Mouse (Mus musculus): ENCODE data around the gene Cyp2j9. TPM values are rescaled to one million over a fixed set of nuclear protein-coding genes. Genes with fewer than 3 reads are reported as not detected.
A peak's percentile ranks its signal among the peaks of the same experiment; 100 is the strongest.
"Not testable (repeated sequence)": the region's sequence is repeated elsewhere in the genome, so short reads cannot be mapped to it uniquely, and the experiment has no call there.

Gene Cyp2j9
- 4.2 and 4.4 TPM in 2 replicates for polyA plus RNA-seq (2015; fragmentation: Nextera tagmentation; extraction: Ambion mirVana)

DNA sequence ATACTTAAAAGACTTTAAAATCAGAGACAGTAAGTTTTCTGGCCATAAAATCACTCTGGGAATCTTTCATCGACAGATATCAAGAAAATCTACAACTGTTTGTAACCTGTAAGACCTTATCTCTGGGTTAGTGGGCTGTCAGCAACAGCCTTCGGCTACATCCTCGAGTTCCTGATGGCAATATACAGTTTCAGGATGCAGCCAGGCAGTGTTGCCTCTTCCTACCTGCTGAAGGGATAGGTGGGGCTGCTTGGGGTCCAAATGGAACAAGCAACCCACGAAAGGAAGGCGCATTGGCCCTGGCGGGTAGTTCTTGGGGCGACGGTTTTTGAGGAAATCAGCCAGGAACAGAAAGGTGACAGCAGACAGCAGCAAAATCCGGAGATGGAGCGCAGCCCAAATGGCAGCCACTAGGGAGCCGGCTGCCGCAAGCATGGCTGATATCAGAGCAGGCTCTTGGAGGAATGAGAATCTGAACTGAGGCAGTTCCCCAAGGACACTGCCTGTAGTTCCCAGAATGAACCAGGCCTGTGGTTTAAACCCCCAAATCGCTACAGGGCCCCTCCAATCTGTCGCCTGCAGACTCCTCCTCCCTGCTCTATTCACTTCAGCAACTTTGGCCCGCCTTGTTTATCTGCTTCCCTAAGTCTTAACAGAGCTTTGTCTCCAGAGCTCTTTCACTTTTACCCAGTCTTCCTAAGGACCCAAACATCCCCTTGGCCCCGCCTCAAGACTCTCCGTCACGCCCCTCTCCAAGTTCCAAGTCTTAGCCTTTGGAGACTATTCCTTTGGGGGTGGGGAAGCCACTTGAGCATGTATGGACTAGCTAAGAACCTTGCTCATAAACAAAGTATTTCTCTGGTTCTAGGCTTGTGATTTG is at the start of gene Cyp2j9:
TSS of gene Cyp2j9 (minus strand) at position 668 of the 880 bp plus-strand sequence.
- no peaks in the 10 kb centered on the region for H3K27me3 ChIP-seq (ENCODE audit: control insufficient read depth, insufficient read depth, low read depth, low read length)
- no peaks in the 10 kb centered on the region for H3K36me3 ChIP-seq (ENCODE audit: control insufficient read depth, insufficient read depth, low read length)
- peak within 1 kb of the TSS; percentile 75 for H3K4me2 ChIP-seq (ENCODE audit: low read depth, low read length)
- peak within 1 kb of the TSS; percentile 93 for H3K27ac ChIP-seq (ENCODE audit: low read length)
- peaks cover 6% of the 10 kb centered on the region; the same call in 1 of the 2 replicates for H3K4me1 ChIP-seq (replicated peaks; ENCODE audit: control insufficient read depth, insufficient read depth, low read length)
- H3K9ac ChIP-seq (ENCODE audit: low read length), result peak within 1 kb of the TSS; percentile 67
- H3K9me3 ChIP-seq (ENCODE audit: control insufficient read depth, low read length), result no peaks in the 10 kb centered on the region
- WGBS, result 3% methylated on average over 18 of the region's 18 CpGs
- peak within 1 kb of the TSS; percentile 62 for H3K4me3 ChIP-seq (ENCODE audit: low read length)
- ATAC-seq (ENCODE audit: low read depth), result peak; percentile 98

DNA sequence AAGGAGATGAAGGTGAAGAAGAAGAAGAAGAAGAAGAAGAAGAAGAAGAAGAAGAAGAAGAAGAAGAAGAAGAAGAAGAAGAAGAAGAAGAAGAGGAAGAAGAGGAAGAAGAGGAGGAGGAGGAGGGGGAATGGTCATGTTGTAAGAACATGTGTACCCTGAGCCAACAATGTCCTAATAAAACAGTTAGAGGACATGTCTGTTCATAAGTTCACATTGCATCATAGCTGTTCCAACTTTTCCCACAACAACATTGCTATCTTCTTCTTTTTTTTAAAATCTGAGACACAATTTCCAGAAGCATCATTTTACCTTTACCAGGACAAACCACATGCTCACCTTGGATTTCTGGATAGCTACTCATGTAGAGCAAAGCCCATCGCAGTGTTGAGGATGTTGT is 44.1 kb upstream of the Cyp2j9 start:
- Histone ChIP-seq H3K4me1 (replicated peaks; ENCODE audit: control insufficient read depth, insufficient read depth, low read length) (no peaks in the 10 kb centered on the region), H3K9ac (ENCODE audit: low read length) (no peak overlapping the region), H3K27me3 (ENCODE audit: control insufficient read depth, insufficient read depth, low read depth, low read length) (no peaks in the 10 kb centered on the region), H3K9me3 (ENCODE audit: control insufficient read depth, low read length) (no peaks in the 10 kb centered on the region), H3K27ac (ENCODE audit: low read length) (no peak overlapping the region), H3K4me2 (ENCODE audit: low read depth, low read length) (no peak overlapping the region), H3K36me3 (ENCODE audit: control insufficient read depth, insufficient read depth, low read length) (no peaks in the 10 kb centered on the region), H3K4me3 (ENCODE audit: low read length) (no peak overlapping the region)
- no peak for ATAC-seq (ENCODE audit: low read depth)
- 76% methylated on average over 1 of the region's 1 CpGs for WGBS

DNA sequence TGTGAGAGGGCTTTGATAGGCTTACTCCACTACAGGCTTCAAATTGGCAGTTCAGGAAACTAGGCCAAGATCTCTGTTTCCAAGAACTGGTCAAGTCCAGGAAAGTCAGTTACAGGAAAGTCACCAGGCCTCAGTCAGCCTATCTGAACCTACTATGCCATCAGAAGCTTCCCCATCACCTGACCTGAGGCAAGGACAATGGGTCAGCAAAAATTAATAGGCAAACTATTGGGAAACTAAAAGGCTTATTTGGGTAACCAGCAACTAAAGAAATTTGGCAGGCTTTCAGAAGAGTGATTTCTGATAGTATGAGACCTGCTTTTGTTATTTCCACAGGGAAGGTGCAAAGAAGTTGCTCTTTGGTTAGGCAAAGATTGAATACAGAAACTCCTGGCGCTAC is 31.1 kb upstream of the Cyp2j9 start:
- Histone ChIP-seq H3K27ac (ENCODE audit: low read length) (no peak overlapping the region), H3K9ac (ENCODE audit: low read length) (no peak overlapping the region), H3K9me3 (ENCODE audit: control insufficient read depth, low read length) (0 out of 2 replicates have a peak, but pooled peaks cover 2% of the 10 kb centered on the region), H3K4me3 (ENCODE audit: low read length) (no peak overlapping the region), H3K36me3 (ENCODE audit: control insufficient read depth, insufficient read depth, low read length) (no peaks in the 10 kb centered on the region), H3K27me3 (ENCODE audit: control insufficient read depth, insufficient read depth, low read depth, low read length) (no peaks in the 10 kb centered on the region), H3K4me2 (ENCODE audit: low read depth, low read length) (no peak overlapping the region), H3K4me1 (replicated peaks; ENCODE audit: control insufficient read depth, insufficient read depth, low read length) (no peaks in the 10 kb centered on the region)
- no peak for ATAC-seq (ENCODE audit: low read depth)
- 85% methylated on average over 1 of the region's 1 CpGs for WGBS

DNA sequence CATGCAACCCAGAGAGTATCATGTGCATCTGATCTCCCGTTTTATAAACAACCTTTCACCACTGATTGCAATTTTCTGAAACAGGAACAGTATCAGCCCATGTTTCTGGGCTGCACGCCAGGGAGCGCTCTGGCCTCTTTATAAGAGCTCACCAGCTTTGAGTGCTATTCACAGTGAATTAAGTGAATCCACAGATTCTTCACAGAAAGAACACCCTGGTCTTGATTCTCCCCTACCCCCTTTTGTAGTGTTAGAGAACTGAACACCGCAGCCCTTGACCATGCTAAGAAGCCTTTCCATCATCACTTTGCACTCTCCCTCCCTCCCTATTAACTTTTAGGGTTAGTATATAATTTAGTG is 393 bp upstream of the Cyp2j9 start:
- no peaks in the 10 kb centered on the region for H3K9me3 ChIP-seq (ENCODE audit: control insufficient read depth, low read length)
- peak overlapping the region; percentile 75 for H3K4me2 ChIP-seq (ENCODE audit: low read depth, low read length)
- H3K36me3 ChIP-seq (ENCODE audit: control insufficient read depth, insufficient read depth, low read length), result no peaks in the 10 kb centered on the region
- H3K4me1 ChIP-seq (replicated peaks; ENCODE audit: control insufficient read depth, insufficient read depth, low read length), result peaks cover 6% of the 10 kb centered on the region; the same call in 1 of the 2 replicates
- peak overlapping the region; percentile 62 for H3K4me3 ChIP-seq (ENCODE audit: low read length)
- H3K27ac ChIP-seq (ENCODE audit: low read length), result peak overlapping the region; percentile 93
- ATAC-seq (ENCODE audit: low read depth), result peak; percentile 89
- 19% methylated on average over 4 of the region's 4 CpGs for WGBS
- H3K27me3 ChIP-seq (ENCODE audit: control insufficient read depth, insufficient read depth, low read depth, low read length), result no peaks in the 10 kb centered on the region
- H3K9ac ChIP-seq (ENCODE audit: low read length), result peak overlapping the region; percentile 67; the same call in 1 of the 2 replicates

DNA sequence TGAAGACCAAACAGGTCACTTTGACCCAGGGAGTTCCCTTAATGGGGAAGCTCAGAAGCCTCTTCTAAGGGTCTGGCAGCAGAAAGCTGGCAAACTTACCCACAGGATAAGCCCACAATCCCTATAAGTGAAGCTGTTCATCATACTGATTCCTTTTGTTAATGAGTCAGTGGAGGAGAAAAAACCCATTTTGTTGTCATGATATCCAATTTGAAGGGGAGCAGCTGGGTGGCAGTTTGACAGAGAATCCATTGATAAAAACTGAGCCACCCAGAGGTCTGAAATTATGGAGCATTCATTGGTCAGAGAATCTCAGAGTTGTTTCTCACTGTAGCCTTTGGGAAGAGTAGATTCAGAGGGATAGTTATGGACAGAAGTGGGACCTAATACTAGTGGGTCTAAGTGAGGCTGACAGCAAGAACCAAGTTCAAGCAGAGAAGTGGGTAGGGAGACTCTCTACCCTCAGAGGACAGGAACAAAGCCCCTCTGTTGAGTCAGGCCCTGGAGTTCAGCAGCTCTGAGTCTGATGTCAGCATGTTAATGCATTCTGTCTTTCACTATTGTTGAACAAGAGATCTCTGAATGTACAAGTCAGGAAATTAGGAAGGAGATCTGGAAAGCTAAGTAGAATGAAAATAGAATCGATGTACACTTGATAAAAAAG is 9.8 kb downstream of the Cyp2j9 start:
- ATAC-seq (ENCODE audit: low read depth), result no peak
- Histone ChIP-seq H3K9me3 (ENCODE audit: control insufficient read depth, low read length) (no peaks in the 10 kb centered on the region), H3K27ac (ENCODE audit: low read length) (no peak overlapping the region), H3K27me3 (ENCODE audit: control insufficient read depth, insufficient read depth, low read depth, low read length) (no peaks in the 10 kb centered on the region), H3K4me1 (replicated peaks; ENCODE audit: control insufficient read depth, insufficient read depth, low read length) (no peaks in the 10 kb centered on the region), H3K4me3 (ENCODE audit: low read length) (no peak overlapping the region), H3K4me2 (ENCODE audit: low read depth, low read length) (no peak overlapping the region), H3K36me3 (ENCODE audit: control insufficient read depth, insufficient read depth, low read length) (no peaks in the 10 kb centered on the region), H3K9ac (ENCODE audit: low read length) (no peak overlapping the region)
- 74% methylated on average over 1 of the region's 1 CpGs for WGBS

DNA sequence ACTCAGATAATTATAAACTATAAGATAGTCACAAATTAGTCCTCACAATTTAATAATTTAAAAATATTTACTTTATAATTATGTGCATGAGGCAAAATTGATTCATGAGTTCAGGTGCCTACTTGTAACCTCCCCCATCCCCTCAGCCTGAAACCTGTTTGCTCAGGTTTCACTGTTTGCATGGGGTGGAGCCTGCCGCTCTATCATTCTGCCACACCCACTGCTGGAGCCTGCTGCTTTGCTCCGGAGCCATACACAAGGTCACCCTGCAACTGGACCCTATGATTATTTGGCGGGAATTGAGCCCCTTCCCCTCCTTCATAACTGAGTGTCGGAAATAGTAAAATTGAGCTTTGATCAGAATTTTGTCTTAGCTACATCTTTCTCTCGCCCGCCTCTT is 11.0 kb downstream of the Cyp2j9 start:
- not testable (repeated sequence) for H3K4me3 ChIP-seq (ENCODE audit: low read length); H3K27ac ChIP-seq (ENCODE audit: low read length); H3K9me3 ChIP-seq (ENCODE audit: control insufficient read depth, low read length); H3K4me2 ChIP-seq (ENCODE audit: low read depth, low read length); H3K9ac ChIP-seq (ENCODE audit: low read length); H3K4me1 ChIP-seq (replicated peaks; ENCODE audit: control insufficient read depth, insufficient read depth, low read length); ATAC-seq (ENCODE audit: low read depth); H3K36me3 ChIP-seq (ENCODE audit: control insufficient read depth, insufficient read depth, low read length); H3K27me3 ChIP-seq (ENCODE audit: control insufficient read depth, insufficient read depth, low read depth, low read length)
- WGBS, result 47% methylated on average over 6 of the region's 6 CpGs

DNA sequence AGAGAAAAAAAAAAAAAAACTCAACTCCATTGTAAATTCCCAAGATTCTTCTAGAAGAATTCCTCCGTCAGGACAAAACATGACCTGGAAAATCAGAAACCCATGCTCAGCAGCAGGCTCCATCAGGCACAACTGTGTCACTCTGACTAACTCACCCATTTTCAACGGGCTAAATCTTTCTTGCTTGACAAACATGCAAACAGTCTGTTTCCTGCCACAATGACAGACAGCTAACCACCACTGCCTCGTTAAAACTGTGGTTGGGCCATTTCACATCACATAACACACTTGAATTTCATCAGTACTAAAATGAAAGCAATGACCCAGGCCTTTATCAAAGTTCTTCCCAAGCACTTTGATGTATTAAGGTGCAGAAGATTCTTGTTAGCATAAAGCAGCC is 21.9 kb downstream of the Cyp2j9 start:
- H3K36me3 ChIP-seq (ENCODE audit: control insufficient read depth, insufficient read depth, low read length), result no peaks in the 10 kb centered on the region
- H3K27ac ChIP-seq (ENCODE audit: low read length), result no peak overlapping the region
- no peak overlapping the region for H3K9ac ChIP-seq (ENCODE audit: low read length)
- no peak for ATAC-seq (ENCODE audit: low read depth)
- H3K4me1 ChIP-seq (replicated peaks; ENCODE audit: control insufficient read depth, insufficient read depth, low read length), result no peaks in the 10 kb centered on the region
- H3K4me3 ChIP-seq (ENCODE audit: low read length), result no peak overlapping the region
- no peak overlapping the region for H3K4me2 ChIP-seq (ENCODE audit: low read depth, low read length)
- H3K27me3 ChIP-seq (ENCODE audit: control insufficient read depth, insufficient read depth, low read depth, low read length), result no peaks in the 10 kb centered on the region
- no peaks in the 10 kb centered on the region for H3K9me3 ChIP-seq (ENCODE audit: control insufficient read depth, low read length)
- 33% methylated on average over 3 of the region's 3 CpGs for WGBS

DNA sequence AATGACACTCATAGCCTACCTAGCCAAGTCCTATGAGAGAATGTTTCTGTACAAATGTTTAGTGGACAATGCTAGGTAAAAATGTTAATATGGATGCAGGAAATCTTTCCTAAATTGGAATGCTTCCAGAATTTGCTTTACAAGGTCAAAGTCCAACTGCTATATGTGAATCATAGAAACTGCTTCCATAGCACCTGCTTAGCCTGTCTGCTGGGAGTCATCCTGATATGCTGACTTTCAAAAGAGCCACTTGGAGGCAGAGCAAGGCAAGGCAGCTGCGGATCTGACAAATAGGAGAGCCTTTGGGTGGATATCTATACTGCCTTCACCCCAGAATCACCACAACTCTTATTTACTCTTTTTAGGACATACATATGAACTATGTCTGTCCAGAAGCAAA is 23.4 kb downstream of the Cyp2j9 start:
- 70% methylated on average over 1 of the region's 1 CpGs for WGBS

DNA sequence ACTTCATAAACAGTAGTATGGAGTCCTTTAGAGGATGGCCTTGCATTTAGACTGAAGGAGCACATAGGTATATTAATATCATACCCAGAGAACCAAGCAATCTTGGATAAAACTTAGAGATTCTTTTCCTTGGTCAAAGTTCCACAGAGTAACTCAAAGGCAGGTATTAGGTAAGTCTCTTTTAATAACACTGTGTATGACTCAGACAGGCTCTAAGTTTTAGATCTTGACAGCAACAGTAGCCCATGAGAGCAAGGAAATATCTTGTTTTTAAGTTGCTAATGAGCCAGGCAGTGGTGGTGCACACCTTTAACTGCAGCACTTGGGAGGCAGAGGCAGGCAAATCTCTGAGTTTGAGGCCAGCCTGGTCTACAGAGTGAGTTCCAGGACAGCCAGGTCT is 25.6 kb downstream of the Cyp2j9 start:
- H3K4me3 ChIP-seq (ENCODE audit: low read length), result no peak overlapping the region
- H3K27ac ChIP-seq (ENCODE audit: low read length), result no peak overlapping the region
- H3K27me3 ChIP-seq (ENCODE audit: control insufficient read depth, insufficient read depth, low read depth, low read length), result no peaks in the 10 kb centered on the region
- H3K9me3 ChIP-seq (ENCODE audit: control insufficient read depth, low read length), result no peaks in the 10 kb centered on the region
- H3K4me2 ChIP-seq (ENCODE audit: low read depth, low read length), result no peak overlapping the region
- no peaks in the 10 kb centered on the region for H3K36me3 ChIP-seq (ENCODE audit: control insufficient read depth, insufficient read depth, low read length)
- no peak for ATAC-seq (ENCODE audit: low read depth)
- no peaks in the 10 kb centered on the region for H3K4me1 ChIP-seq (replicated peaks; ENCODE audit: control insufficient read depth, insufficient read depth, low read length)
- no peak overlapping the region for H3K9ac ChIP-seq (ENCODE audit: low read length)

More for the DNA sequence above, 23.4 kb downstream of the Cyp2j9 start:
- Histone ChIP-seq H3K4me2 (ENCODE audit: low read depth, low read length) (no peak overlapping the region), H3K36me3 (ENCODE audit: control insufficient read depth, insufficient read depth, low read length) (no peaks in the 10 kb centered on the region), H3K9me3 (ENCODE audit: control insufficient read depth, low read length) (no peaks in the 10 kb centered on the region), H3K27me3 (ENCODE audit: control insufficient read depth, insufficient read depth, low read depth, low read length) (no peaks in the 10 kb centered on the region), H3K4me1 (replicated peaks; ENCODE audit: control insufficient read depth, insufficient read depth, low read length) (no peaks in the 10 kb centered on the region), H3K9ac (ENCODE audit: low read length) (no peak overlapping the region), H3K27ac (ENCODE audit: low read length) (no peak overlapping the region), H3K4me3 (ENCODE audit: low read length) (no peak overlapping the region)
- ATAC-seq (ENCODE audit: low read depth), result no peak

Measured in lung, embryonic 16.5 days (tissue).